Mouse (Mus musculus) MEL (cell line): ENCODE data around the gene Ccdc102a.

Experiments used
- CTCF ChIP-seq, 3 experiments: IDR thresholded peaks in 2 of 3; conservative IDR thresholded peaks in 1 of 3; 2 replicates each; pipeline ENCODE4 v1.5.1; 2011 to 2012; ENCODE audit warnings: low read length in 3 of 3, low read depth in 2 of 3, mild to moderate bottlenecking in 2 of 3, improper control_type of control experiment in 1 of 3, inconsistent platforms in 1 of 3, mixed read lengths in 1 of 3, moderate library complexity in 1 of 3; ENCODE audit not compliant: control insufficient read depth in 1 of 3, insufficient read depth in 1 of 3, poor library complexity in 1 of 3, severe bottlenecking in 1 of 3
- EP300 ChIP-seq, 2 experiments: IDR thresholded peaks; 2 replicates each; pipeline ENCODE4 v1.6.1; 2011; ENCODE audit warnings: improper control_type of control experiment in 2 of 2, low read length in 2 of 2, low read depth in 1 of 2, mild to moderate bottlenecking in 1 of 2
- JUND ChIP-seq: IDR thresholded peaks from 2 replicates; pipeline ENCODE4 v1.6.1; 2011; ENCODE audit warnings: low read depth, mild to moderate bottlenecking, improper control_type of control experiment, low read length
- MAFK ChIP-seq: IDR thresholded peaks from 2 replicates; pipeline ENCODE4 v1.6.1; 2011; ENCODE audit warnings: low read depth, mild to moderate bottlenecking, low read length, improper control_type of control experiment, borderline replicate concordance
- MEF2A ChIP-seq: IDR thresholded peaks from 2 replicates; pipeline ENCODE4 v1.6.1; 2014; ENCODE audit warnings: low read depth, mild to moderate bottlenecking, inconsistent platforms, low read length, improper control_type of control experiment; ENCODE audit not compliant: poor library complexity, insufficient replicate concordance, severe bottlenecking; ENCODE audit errors: extremely low read depth
- NELFE ChIP-seq: IDR thresholded peaks from 2 replicates; pipeline ENCODE4 v1.6.1; 2011; ENCODE audit warnings: low read depth, low read length, improper control_type of control experiment
- RAD21 ChIP-seq: IDR thresholded peaks from 2 replicates; pipeline ENCODE4 v1.6.1; 2011; ENCODE audit warnings: mild to moderate bottlenecking, low read depth, low read length, improper control_type of control experiment
- TBP ChIP-seq: IDR thresholded peaks from 2 replicates; pipeline ENCODE4 v1.8.0; 2011; ENCODE audit warnings: low read depth, low read length, improper control_type of control experiment

DNA sequence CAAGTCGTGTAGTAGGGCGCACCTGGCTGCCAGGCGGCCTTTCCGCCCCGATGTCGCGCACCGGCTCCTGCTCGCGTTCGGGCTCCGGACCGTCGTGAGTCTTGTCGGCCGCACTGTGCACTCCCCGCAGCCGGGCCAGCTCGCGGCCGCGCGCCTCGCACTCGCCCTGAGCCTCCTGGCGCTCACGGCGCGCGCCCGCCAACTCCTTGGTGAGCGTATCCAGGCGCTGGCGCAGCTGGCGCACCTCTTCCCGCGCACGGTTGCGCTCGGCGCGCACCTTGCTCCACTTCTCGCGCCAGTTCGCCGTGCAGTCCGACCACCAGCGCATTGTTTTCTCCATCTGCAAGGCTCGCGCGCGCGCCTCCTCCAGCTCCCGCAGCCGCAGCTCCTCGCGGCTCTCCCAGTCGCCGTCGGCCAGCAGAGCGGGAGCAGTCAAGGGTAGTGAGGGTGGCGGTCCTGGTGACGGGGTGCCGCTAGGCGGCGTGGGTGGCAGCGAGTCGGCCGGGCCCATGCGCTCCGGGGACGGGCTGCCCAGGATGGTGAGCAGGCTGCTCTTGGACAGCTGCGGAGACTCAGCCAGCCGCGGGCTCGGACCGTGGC lies 4.7 kb downstream of the Ccdc102a start:
- no peak for TF ChIP-seq CTCF (IDR thresholded peaks at IDR 0.05 in 2 of 3, conservative IDR thresholded peaks at IDR 0.05 in 1 of 3; ENCODE audit: control insufficient read depth in 1 of 3, insufficient read depth in 1 of 3, low read depth in 2 of 3, low read length in 3 of 3, poor library complexity in 1 of 3, severe bottlenecking in 1 of 3)
- no peak for TF ChIP-seq NELFE
- TF ChIP-seq RAD21: no peak
- TF ChIP-seq MAFK: no peak
- no peak for TF ChIP-seq TBP
- no peak for TF ChIP-seq EP300 (IDR thresholded peaks at IDR 0.05; ENCODE audit: low read depth in 1 of 2, low read length in 2 of 2)
- no peak for TF ChIP-seq MEF2A
- no peak for TF ChIP-seq JUND
